Mouse (Mus musculus) megakaryocyte, embryonic 14.5 days (primary cell): Measurements from ENCODE around the gene Reep3.

ENCODE experiments used
- FLI1 ChIP-seq: IDR thresholded peaks from 2 replicates; pipeline ENCODE4 v1.6.1; 2012; ENCODE audit warnings: low read length, inconsistent platforms, mixed read lengths
- GATA1 ChIP-seq: IDR thresholded peaks from 3 replicates; pipeline ENCODE4 v1.6.1; 2012; ENCODE audit warnings: mixed read lengths, low read length, inconsistent platforms, borderline replicate concordance

- TF ChIP-seq GATA1 (no peak), FLI1 (no peak)
These were observed 2.6 kb upstream of the Reep3 start for GRCm38 (mm10) chr10:67099183-67099929.
